Mouse (Mus musculus) stomach, postnatal 0 days (tissue): ENCODE data around the gene Ppfibp2. TPM values are rescaled to one million over a fixed set of nuclear protein-coding genes. Genes with fewer than 3 reads are reported as not detected.

Source experiments
- ATAC-seq: fragments of 200-750 bp; cut with Nextera tagmentation; 2 replicates; pipeline ENCODE4 v1.8.0; 2017; ENCODE audit not compliant: low FRiP score, low TSS enrichment
- DNase-seq: peaks from one replicate; pipeline ENCODE4 v3.0.0-alpha.2; 2016; ENCODE audit warnings: low spot score
- H3K27ac ChIP-seq: fragments of 300-500 bp; sonication (generic); replicated peaks from 2 replicates; pipeline ENCODE4 v1.5.1; 2014; ENCODE audit warnings: mild to moderate bottlenecking, control low read depth
- H3K27me3 ChIP-seq: fragments of 300-500 bp; sonication (generic); 2 replicates; pipeline ENCODE4 v1.6.1; 2014; ENCODE audit warnings: low read length; ENCODE audit not compliant: control insufficient read depth, insufficient read depth
- H3K36me3 ChIP-seq: fragments of 300-500 bp; sonication (generic); 2 replicates; pipeline ENCODE4 v1.6.1; 2014; ENCODE audit warnings: low read length, mixed read lengths; ENCODE audit not compliant: control insufficient read depth, insufficient read depth
- H3K4me1 ChIP-seq: fragments of 300-500 bp; sonication (generic); replicated peaks from 2 replicates; pipeline ENCODE4 v1.6.1; 2014; ENCODE audit warnings: antibody characterized with exemption; ENCODE audit not compliant: control insufficient read depth, insufficient read depth
- H3K4me2 ChIP-seq: fragments of 300-500 bp; sonication (generic); replicated peaks from 2 replicates; pipeline ENCODE4 v1.6.1; 2014; ENCODE audit warnings: low read depth, mild to moderate bottlenecking, control low read depth, moderate library complexity
- H3K4me3 ChIP-seq: fragments of 300-500 bp; sonication (generic); 2 replicates; pipeline ENCODE4 v1.5.1; 2014; ENCODE audit warnings: low read depth, low read length, control low read depth
- H3K9ac ChIP-seq: fragments of 300-500 bp; sonication (generic); 2 replicates; pipeline ENCODE4 v1.6.1; 2014; ENCODE audit warnings: mild to moderate bottlenecking, low read length, control low read depth, mixed read lengths
- H3K9me3 ChIP-seq: fragments of 300-500 bp; sonication (generic); 2 replicates; pipeline ENCODE4 v1.6.1; 2016; ENCODE audit warnings: low read length; ENCODE audit not compliant: control insufficient read depth
- CTCF ChIP-seq: IDR thresholded peaks from 2 replicates; pipeline ENCODE4 v1.5.1; 2016; ENCODE audit warnings: antibody characterized with exemption, low read depth, mild to moderate bottlenecking, moderate library complexity
- EP300 ChIP-seq: optimal IDR thresholded peaks from 2 replicates; pipeline ENCODE3; 2016; ENCODE audit warnings: antibody characterized with exemption
- WGBS: fragments of 180-500 bp; shearing (Covaris S2); extraction: QIAGEN DNeasy Blood & Tissue Kit; methylation state at CpG from one replicate; pipeline ENCODE4 v1.1.7; 2014; 5-methylcytosine and 5-hydroxymethylcytosine counted together
- polyA plus RNA-seq: library from polyadenylated mRNA; unstranded; fragments of >200 nt; fragmentation: Nextera tagmentation; extraction: Ambion mirVana; gene quantifications from 2 replicates; pipeline ENCODE4 v1.2.1, GENCODE M21; 2015

Gene Ppfibp2
- polyA plus RNA-seq, 1 experiment from 2014 or later, result 17.8 TPM

- no peak for ATAC-seq
- Histone ChIP-seq H3K36me3 (no peaks in the 10 kb centered on the region), H3K9ac (no peak overlapping the region), H3K27ac (no peak overlapping the region), H3K4me2 (no peak overlapping the region), H3K4me1 (no peaks in the 10 kb centered on the region), H3K9me3 (no peaks in the 10 kb centered on the region), H3K4me3 (no peak overlapping the region), H3K27me3 (no peaks in the 10 kb centered on the region)
- 81% methylated on average over 12 of the region's 12 CpGs for WGBS
- DNase-seq, result no peak
- no peak for TF ChIP-seq EP300
- no peak for TF ChIP-seq CTCF
Observed at GRCm38 (mm10) chr7:107648937-107649688, 54.1 kb downstream of the Ppfibp2 start.

- Histone ChIP-seq H3K9ac (no peak overlapping the region), H3K9me3 (no peaks in the 10 kb centered on the region), H3K4me2 (no peak overlapping the region), H3K36me3 (no peaks in the 10 kb centered on the region), H3K27ac (no peak overlapping the region), H3K27me3 (no peaks in the 10 kb centered on the region), H3K4me1 (no peaks in the 10 kb centered on the region), H3K4me3 (no peak overlapping the region)
- DNase-seq (no peak), ATAC-seq (no peak)
- no peak for TF ChIP-seq EP300
- TF ChIP-seq CTCF, result peak; percentile 59
- 78% methylated on average over 7 of the region's 7 CpGs for WGBS
Observed at GRCm38 (mm10) chr7:107649990-107650389, 55.0 kb downstream of the Ppfibp2 start.

GRCm38 (mm10) chr7:107651821-107652220 lies 56.8 kb downstream of the Ppfibp2 start:
- Histone ChIP-seq H3K27me3 (no peaks in the 10 kb centered on the region), H3K9ac (no peak overlapping the region), H3K36me3 (no peaks in the 10 kb centered on the region), H3K4me3 (no peak overlapping the region), H3K9me3 (no peaks in the 10 kb centered on the region), H3K4me2 (no peak overlapping the region), H3K4me1 (no peaks in the 10 kb centered on the region), H3K27ac (no peak overlapping the region)
- ATAC-seq (no peak), DNase-seq (no peak)
- TF ChIP-seq EP300 (no peak), CTCF (no peak)
- 55% methylated on average over 1 of the region's 1 CpGs for WGBS

GRCm38 (mm10) chr7:107656451-107656850 lies 61.4 kb downstream of the Ppfibp2 start:
- H3K4me3 ChIP-seq, result no peak overlapping the region
- H3K9ac ChIP-seq, result no peak overlapping the region
- H3K27me3 ChIP-seq, result no peaks in the 10 kb centered on the region
- H3K4me2 ChIP-seq, result no peak overlapping the region
- 0 out of 2 replicates have a peak, but pooled peaks cover 1% of the 10 kb centered on the region for H3K4me1 ChIP-seq
- H3K27ac ChIP-seq, result no peak overlapping the region
- H3K36me3 ChIP-seq, result no peaks in the 10 kb centered on the region
- no peaks in the 10 kb centered on the region for H3K9me3 ChIP-seq
- 58% methylated on average over 6 of the region's 6 CpGs for WGBS
- ATAC-seq (no peak), DNase-seq (no peak)
- no peak for TF ChIP-seq EP300
- TF ChIP-seq CTCF, result no peak

- Histone ChIP-seq H3K27ac (no peak overlapping the region), H3K27me3 (no peaks in the 10 kb centered on the region), H3K36me3 (no peaks in the 10 kb centered on the region), H3K9me3 (no peaks in the 10 kb centered on the region), H3K4me1 (peaks cover 5% of the 10 kb centered on the region), H3K4me3 (no peak overlapping the region), H3K9ac (no peak overlapping the region), H3K4me2 (no peak overlapping the region)
- ATAC-seq (no peak), DNase-seq (no peak)
- TF ChIP-seq CTCF (no peak), EP300 (no peak)
- WGBS, result 58% methylated on average over 8 of the region's 8 CpGs
Observed at GRCm38 (mm10) chr7:107659186-107659918, 64.3 kb downstream of the Ppfibp2 start.
